Mouse (Mus musculus): ENCODE data around the gene Erap1.

DNA sequence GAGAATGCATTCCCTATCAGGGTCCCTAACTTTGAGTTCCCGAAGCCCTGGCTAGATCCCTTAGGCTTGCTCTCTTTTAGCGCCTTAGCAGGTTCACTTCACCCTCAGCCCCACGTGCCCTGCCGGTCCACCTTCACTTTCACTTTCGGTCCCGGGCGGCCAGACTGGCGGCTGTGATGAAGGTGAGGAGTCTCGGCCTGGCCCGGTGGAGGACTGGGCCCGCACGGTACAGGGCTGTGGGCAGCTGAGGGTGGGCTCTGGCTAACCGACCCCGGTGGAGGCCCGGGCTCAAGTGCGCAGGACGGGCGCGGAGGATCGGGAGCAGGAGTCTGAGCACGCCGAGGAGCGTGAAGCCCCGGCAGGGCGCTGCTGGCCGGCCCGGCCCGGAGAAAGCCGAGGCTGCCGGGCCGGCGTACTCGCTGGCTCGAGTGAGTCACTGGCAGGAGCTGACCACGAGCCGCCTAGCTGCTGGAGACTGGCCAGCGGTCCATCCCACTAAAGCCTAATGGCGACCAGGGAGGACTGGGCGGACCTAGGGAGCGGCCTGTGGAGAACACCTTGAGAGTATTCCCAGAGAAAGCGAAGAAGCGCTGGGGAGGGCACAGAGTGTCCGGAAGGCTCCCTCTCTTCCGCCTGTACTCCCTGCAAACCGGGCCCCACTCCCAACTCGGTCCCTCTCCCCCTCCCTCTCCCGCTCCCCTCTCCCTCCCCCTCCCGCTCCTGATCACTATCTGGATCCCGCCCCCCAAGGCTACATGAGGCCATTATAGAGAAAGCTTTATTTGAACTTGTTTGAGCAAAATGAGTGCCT lies 549 bp downstream of the Erap1 start:
- TF ChIP-seq CTCF (conservative IDR thresholded peaks at IDR 0.05; ENCODE audit: low read length) (no peak), POU5F1 (IDR thresholded peaks at IDR 0.05; ENCODE audit: borderline replicate concordance, low read length) (no peak)
